Mouse (Mus musculus) liver, embryonic 15.5 days (tissue): ENCODE measurements around the gene Palm2. TPM values are rescaled to one million over a fixed set of nuclear protein-coding genes. Genes with fewer than 3 reads are reported as not detected.

Experiments used
- ATAC-seq: fragments of 200-750 bp; cut with Nextera tagmentation; 2 replicates; pipeline ENCODE4 v1.8.0; 2017; ENCODE audit warnings: moderate number of reproducible peaks, mild to moderate bottlenecking, moderate library complexity; ENCODE audit not compliant: insufficient read depth
- H3K27ac ChIP-seq: fragments of 300-500 bp; sonication (generic); replicated peaks from 2 replicates; pipeline ENCODE4 v1.5.1; 2015; ENCODE audit warnings: mild to moderate bottlenecking, inconsistent platforms
- H3K27me3 ChIP-seq: fragments of 300-500 bp; sonication (generic); 2 replicates; pipeline ENCODE4 v1.6.1; 2015; ENCODE audit warnings: mild to moderate bottlenecking, inconsistent platforms
- H3K36me3 ChIP-seq: fragments of 300-500 bp; sonication (generic); replicated peaks from 2 replicates; pipeline ENCODE4 v1.6.1; 2015; ENCODE audit warnings: moderate library complexity, mild to moderate bottlenecking, inconsistent platforms
- H3K4me1 ChIP-seq: fragments of 300-500 bp; sonication (generic); replicated peaks from 2 replicates; pipeline ENCODE4 v1.6.1; 2015; ENCODE audit warnings: inconsistent platforms
- H3K4me2 ChIP-seq: fragments of 300-500 bp; sonication (generic); 2 replicates; pipeline ENCODE4 v1.6.1; 2015; ENCODE audit warnings: moderate library complexity, mild to moderate bottlenecking, inconsistent platforms
- H3K4me3 ChIP-seq: fragments of 300-500 bp; sonication (generic); replicated peaks from 2 replicates; pipeline ENCODE4 v1.5.1; 2015; ENCODE audit warnings: mild to moderate bottlenecking, inconsistent platforms
- H3K9ac ChIP-seq: fragments of 300-500 bp; sonication (generic); 2 replicates; pipeline ENCODE4 v1.6.1; 2015; ENCODE audit warnings: moderate library complexity, mild to moderate bottlenecking, inconsistent platforms
- H3K9me3 ChIP-seq: fragments of 300-500 bp; sonication (generic); replicated peaks from 2 replicates; pipeline ENCODE4 v1.6.1; 2016; ENCODE audit warnings: inconsistent platforms
- WGBS: fragments of 180-500 bp; shearing (Covaris S2); methylation state at CpG from one replicate; pipeline ENCODE4 v1.1.7; 2015; ENCODE audit warnings: mixed read lengths; ENCODE audit not compliant: insufficient replicate concordance; 5-methylcytosine and 5-hydroxymethylcytosine counted together
- polyA plus RNA-seq: library from polyadenylated mRNA; unstranded; fragments of >200 nt; fragmentation: Nextera tagmentation; extraction: Ambion mirVana; gene quantifications from 2 replicates; pipeline ENCODE4 v1.2.1, GENCODE M21; 2015

Palm2 gene
- polyA plus RNA-seq, 1 experiment from 2014 or later: 0.16 TPM

- ATAC-seq: no peak
- H3K4me2 ChIP-seq: no peak overlapping the region
- no peaks in the 10 kb centered on the region for H3K4me1 ChIP-seq
- no peak overlapping the region for H3K4me3 ChIP-seq
- H3K9ac ChIP-seq: no peak overlapping the region
- H3K9me3 ChIP-seq: no peaks in the 10 kb centered on the region
- 45% methylated on average over 2 of the region's 2 CpGs for WGBS
- no peaks in the 10 kb centered on the region for H3K36me3 ChIP-seq
- H3K27me3 ChIP-seq: no peaks in the 10 kb centered on the region
- H3K27ac ChIP-seq: no peak overlapping the region
These were observed 12.0 kb downstream of the Palm2 start for GRCm38 (mm10) chr4:57446082-57446481.

GRCm38 (mm10) chr4:57446854-57447444, 12.9 kb downstream of the Palm2 start:
- Histone ChIP-seq H3K36me3 (no peaks in the 10 kb centered on the region), H3K27ac (no peak overlapping the region), H3K27me3 (no peaks in the 10 kb centered on the region), H3K4me1 (no peaks in the 10 kb centered on the region), H3K4me3 (no peak overlapping the region), H3K4me2 (no peak overlapping the region), H3K9me3 (no peaks in the 10 kb centered on the region), H3K9ac (no peak overlapping the region)
- 62% methylated on average over 4 of the region's 4 CpGs for WGBS
- no peak for ATAC-seq

GRCm38 (mm10) chr4:57451896-57452295, 17.8 kb downstream of the Palm2 start:
- Histone ChIP-seq H3K9me3 (no peaks in the 10 kb centered on the region), H3K27ac (no peak overlapping the region), H3K4me3 (no peak overlapping the region), H3K4me2 (no peak overlapping the region), H3K27me3 (no peaks in the 10 kb centered on the region), H3K9ac (no peak overlapping the region), H3K36me3 (no peaks in the 10 kb centered on the region), H3K4me1 (no peaks in the 10 kb centered on the region)
- ATAC-seq: no peak
- WGBS: 27% methylated on average over 3 of the region's 3 CpGs

- Histone ChIP-seq H3K9ac (no peak overlapping the region), H3K9me3 (no peaks in the 10 kb centered on the region), H3K36me3 (no peaks in the 10 kb centered on the region), H3K27me3 (no peaks in the 10 kb centered on the region), H3K27ac (no peak overlapping the region), H3K4me3 (no peak overlapping the region), H3K4me2 (no peak overlapping the region), H3K4me1 (no peaks in the 10 kb centered on the region)
- WGBS: 66% methylated on average over 5 of the region's 5 CpGs
- ATAC-seq: no peak
These were observed 18.6 kb downstream of the Palm2 start for GRCm38 (mm10) chr4:57452661-57453060.

GRCm38 (mm10) chr4:57462378-57462777, 28.3 kb downstream of the Palm2 start:
- 44% methylated on average over 3 of the region's 3 CpGs for WGBS
- H3K4me1 ChIP-seq: no peaks in the 10 kb centered on the region
- no peaks in the 10 kb centered on the region for H3K36me3 ChIP-seq
- no peaks in the 10 kb centered on the region for H3K9me3 ChIP-seq
- H3K4me2 ChIP-seq: no peak overlapping the region
- ATAC-seq: no peak
- no peak overlapping the region for H3K4me3 ChIP-seq
- H3K27ac ChIP-seq: no peak overlapping the region
- no peak overlapping the region for H3K9ac ChIP-seq
- H3K27me3 ChIP-seq: no peaks in the 10 kb centered on the region

- no peak overlapping the region for H3K9ac ChIP-seq
- H3K27ac ChIP-seq: no peak overlapping the region
- 73% methylated on average over 7 of the region's 7 CpGs for WGBS
- H3K4me3 ChIP-seq: no peak overlapping the region
- no peaks in the 10 kb centered on the region for H3K4me1 ChIP-seq
- no peak overlapping the region for H3K4me2 ChIP-seq
- no peak for ATAC-seq
- H3K9me3 ChIP-seq: no peaks in the 10 kb centered on the region
- no peaks in the 10 kb centered on the region for H3K36me3 ChIP-seq
- H3K27me3 ChIP-seq: no peaks in the 10 kb centered on the region
These were observed 48.4 kb downstream of the Palm2 start for GRCm38 (mm10) chr4:57482435-57482834.

- no peak overlapping the region for H3K9ac ChIP-seq
- no peak overlapping the region for H3K27ac ChIP-seq
- no peaks in the 10 kb centered on the region for H3K36me3 ChIP-seq
- H3K4me1 ChIP-seq: no peaks in the 10 kb centered on the region
- H3K4me3 ChIP-seq: no peak overlapping the region
- 43% methylated on average over 3 of the region's 3 CpGs for WGBS
- no peaks in the 10 kb centered on the region for H3K9me3 ChIP-seq
- H3K4me2 ChIP-seq: no peak overlapping the region
- no peaks in the 10 kb centered on the region for H3K27me3 ChIP-seq
- ATAC-seq: no peak
These were observed 52.3 kb downstream of the Palm2 start for GRCm38 (mm10) chr4:57486392-57486791.

GRCm38 (mm10) chr4:57489887-57490286, 55.8 kb downstream of the Palm2 start:
- Histone ChIP-seq H3K27me3 (no peaks in the 10 kb centered on the region), H3K9ac (no peak overlapping the region), H3K4me2 (no peak overlapping the region), H3K27ac (no peak overlapping the region), H3K9me3 (no peaks in the 10 kb centered on the region), H3K4me3 (no peak overlapping the region), H3K4me1 (no peaks in the 10 kb centered on the region), H3K36me3 (no peaks in the 10 kb centered on the region)
- no peak for ATAC-seq
- 70% methylated on average over 6 of the region's 6 CpGs for WGBS

- no peaks in the 10 kb centered on the region for H3K36me3 ChIP-seq
- H3K27ac ChIP-seq: no peak overlapping the region
- WGBS: 66% methylated on average over 6 of the region's 6 CpGs
- H3K4me2 ChIP-seq: no peak overlapping the region
- no peak overlapping the region for H3K9ac ChIP-seq
- H3K9me3 ChIP-seq: no peaks in the 10 kb centered on the region
- no peaks in the 10 kb centered on the region for H3K27me3 ChIP-seq
- no peak overlapping the region for H3K4me3 ChIP-seq
- ATAC-seq: no peak
- H3K4me1 ChIP-seq: no peaks in the 10 kb centered on the region
These were observed 70.7 kb downstream of the Palm2 start for GRCm38 (mm10) chr4:57504792-57505191.

GRCm38 (mm10) chr4:57510576-57510975, 76.5 kb downstream of the Palm2 start:
- no peaks in the 10 kb centered on the region for H3K9me3 ChIP-seq
- H3K27ac ChIP-seq: no peak overlapping the region
- H3K36me3 ChIP-seq: no peaks in the 10 kb centered on the region
- WGBS: 46% methylated on average over 3 of the region's 3 CpGs
- no peak overlapping the region for H3K4me3 ChIP-seq
- H3K27me3 ChIP-seq: no peaks in the 10 kb centered on the region
- ATAC-seq: no peak
- H3K4me2 ChIP-seq: no peak overlapping the region
- H3K4me1 ChIP-seq: 0 out of 2 replicates have a peak, but pooled peaks cover 3% of the 10 kb centered on the region
- no peak overlapping the region for H3K9ac ChIP-seq

GRCm38 (mm10) chr4:57511734-57512133, 77.7 kb downstream of the Palm2 start:
- Histone ChIP-seq H3K4me3 (no peak overlapping the region), H3K4me1 (0 out of 2 replicates have a peak, but pooled peaks cover 3% of the 10 kb centered on the region), H3K27me3 (no peaks in the 10 kb centered on the region), H3K9ac (no peak overlapping the region), H3K4me2 (no peak overlapping the region), H3K27ac (no peak overlapping the region), H3K9me3 (no peaks in the 10 kb centered on the region), H3K36me3 (no peaks in the 10 kb centered on the region)
- 60% methylated on average over 1 of the region's 1 CpGs for whole genome bisulfite sequencing
- no peak for ATAC-seq
